Mouse (Mus musculus): Measurements from ENCODE around the gene Sf3b6. TPM values are rescaled to one million over a fixed set of nuclear protein-coding genes. Genes with fewer than 3 reads are reported as not detected.

The Sf3b6 gene
- total and polyA plus RNA-seq, 2 experiments from 2014 or later: 53.2 to 144 TPM

DNA sequence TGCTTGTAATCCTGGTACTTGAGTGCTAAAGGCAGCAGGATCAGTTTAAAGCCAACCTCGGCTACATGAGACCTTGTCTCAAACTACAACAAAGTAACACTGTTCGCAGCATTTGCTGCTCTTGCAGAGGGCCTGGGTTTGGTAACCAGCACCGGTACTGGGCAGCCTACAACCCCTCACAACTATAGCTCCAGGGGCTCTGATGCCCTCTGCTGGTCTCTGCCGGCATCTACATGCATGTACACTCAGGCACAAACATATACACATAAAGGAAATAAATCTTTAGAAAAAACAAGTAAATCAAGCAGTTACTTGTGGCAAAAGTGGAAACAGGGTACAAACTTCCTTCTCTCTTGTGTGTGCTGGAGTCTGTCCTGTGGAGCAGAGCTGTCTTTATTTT is 45.3 kb downstream of the Sf3b6 start:
- no peak overlapping the region for H3K27ac ChIP-seq (ENCODE audit: low read depth)
- H3K27me3 ChIP-seq (ENCODE audit: control insufficient read depth, insufficient read depth, low read length): no peaks in the 10 kb centered on the region
- WGBS: 90% methylated on average over 4 of the region's 4 CpGs
- peaks cover 13% of the 10 kb centered on the region for H3K4me1 ChIP-seq (ENCODE audit: control insufficient read depth, insufficient read depth)
- no peak for DNase-seq (ENCODE audit: low spot score)
- no peak overlapping the region for H3K4me3 ChIP-seq (ENCODE audit: low read depth, low read length)
- no peak for ATAC-seq (ENCODE audit: insufficient read depth, low read depth)
- no peak overlapping the region for H3K9ac ChIP-seq (replicated peaks; ENCODE audit: low read depth, low read length)
- TF ChIP-seq EP300 (IDR thresholded peaks at IDR 0.05; ENCODE audit: low read depth): no peak
- TF ChIP-seq CTCF (IDR thresholded peaks at IDR 0.05; ENCODE audit: low read depth): no peak; the same call in 1 of the 2 replicates
- peaks cover 4% of the 10 kb centered on the region; the same call in 1 of the 2 replicates for H3K36me3 ChIP-seq (replicated peaks; ENCODE audit: control insufficient read depth, insufficient read depth, low read length)
- no peaks in the 10 kb centered on the region for H3K9me3 ChIP-seq (replicated peaks; ENCODE audit: control insufficient read depth, low read length)
- H3K4me2 ChIP-seq (ENCODE audit: low read depth, low read length): no peak overlapping the region

DNA sequence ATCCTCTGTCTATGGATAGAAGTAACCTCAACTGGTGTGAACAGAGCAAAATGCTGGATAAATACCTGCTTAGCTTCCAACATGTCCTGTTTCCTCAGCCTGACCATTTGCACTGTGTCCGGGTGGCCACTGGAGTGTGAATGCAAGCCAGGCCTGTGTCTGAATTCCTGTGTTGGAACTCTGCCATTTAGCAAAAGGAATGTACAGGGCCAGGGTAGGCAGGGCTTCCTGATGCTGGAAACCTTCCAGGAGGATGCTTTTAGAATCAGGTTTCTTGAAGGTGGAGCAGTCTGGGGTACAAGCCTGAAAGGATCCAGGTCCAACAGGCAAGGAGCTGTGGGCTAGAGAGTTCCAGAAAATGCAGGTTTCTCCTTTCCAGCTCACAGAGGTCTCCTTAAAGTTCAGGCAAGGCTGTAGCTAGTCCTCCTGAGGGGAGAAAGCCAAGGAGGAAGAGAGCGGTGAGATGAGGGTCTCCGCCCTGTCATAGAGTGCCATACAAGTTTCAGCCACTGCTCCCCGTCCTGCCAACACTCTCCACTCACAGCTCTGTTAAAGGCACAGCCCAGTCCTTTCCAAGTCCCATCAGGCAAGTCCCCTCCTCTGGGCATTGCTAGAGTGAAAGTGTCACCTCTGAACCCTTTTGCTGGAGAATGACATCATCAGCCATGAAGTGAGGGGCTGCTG is 46.5 kb downstream of the Sf3b6 start:
- 0 out of 2 replicates have a peak overlapping the region, but pooled peaks have one; percentile 25 for H3K4me2 ChIP-seq (ENCODE audit: low read depth, low read length)
- no peak overlapping the region for H3K4me3 ChIP-seq (ENCODE audit: low read depth, low read length)
- TF ChIP-seq CTCF (IDR thresholded peaks at IDR 0.05; ENCODE audit: low read depth): no peak
- TF ChIP-seq EP300 (IDR thresholded peaks at IDR 0.05; ENCODE audit: low read depth): no peak
- H3K27me3 ChIP-seq (ENCODE audit: control insufficient read depth, insufficient read depth, low read length): no peaks in the 10 kb centered on the region
- WGBS: 14% methylated on average over 4 of the region's 4 CpGs
- DNase-seq (ENCODE audit: low spot score) (peak; percentile 87), ATAC-seq (ENCODE audit: insufficient read depth, low read depth) (peak; percentile 86)
- peaks cover 13% of the 10 kb centered on the region for H3K4me1 ChIP-seq (ENCODE audit: control insufficient read depth, insufficient read depth)
- no peak overlapping the region for H3K9ac ChIP-seq (replicated peaks; ENCODE audit: low read depth, low read length)
- no peaks in the 10 kb centered on the region for H3K36me3 ChIP-seq (replicated peaks; ENCODE audit: control insufficient read depth, insufficient read depth, low read length)
- H3K27ac ChIP-seq (ENCODE audit: low read depth): peak overlapping the region; percentile 52
- H3K9me3 ChIP-seq (replicated peaks; ENCODE audit: control insufficient read depth, low read length): no peaks in the 10 kb centered on the region

DNA sequence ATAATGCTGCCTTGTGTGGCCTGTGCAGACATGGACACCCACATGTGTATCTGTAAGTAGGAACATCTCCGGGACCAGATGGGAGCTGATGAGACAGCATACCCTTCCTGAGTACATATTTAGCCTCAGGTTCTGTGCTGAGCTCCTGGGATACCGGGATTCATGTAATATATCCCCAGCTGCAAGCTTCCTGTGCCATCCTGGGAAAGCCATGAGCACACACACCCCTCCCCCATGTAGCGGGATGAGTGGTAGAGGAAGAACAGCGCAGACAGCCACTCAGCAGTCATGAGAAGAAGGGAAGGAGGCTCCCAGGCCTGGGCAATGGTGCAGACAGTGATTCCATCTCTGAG is 47.0 kb downstream of the Sf3b6 start:
- H3K27ac ChIP-seq (ENCODE audit: low read depth): no peak overlapping the region
- H3K9ac ChIP-seq (replicated peaks; ENCODE audit: low read depth, low read length): no peak overlapping the region
- H3K4me1 ChIP-seq (ENCODE audit: control insufficient read depth, insufficient read depth): peaks cover 13% of the 10 kb centered on the region
- H3K4me2 ChIP-seq (ENCODE audit: low read depth, low read length): 0 out of 2 replicates have a peak overlapping the region, but pooled peaks have one; percentile 25
- ATAC-seq (ENCODE audit: insufficient read depth, low read depth): 0 out of 2 replicates have a peak, but pooled peaks have one; percentile 2
- H3K27me3 ChIP-seq (ENCODE audit: control insufficient read depth, insufficient read depth, low read length): no peaks in the 10 kb centered on the region
- no peaks in the 10 kb centered on the region for H3K9me3 ChIP-seq (replicated peaks; ENCODE audit: control insufficient read depth, low read length)
- H3K4me3 ChIP-seq (ENCODE audit: low read depth, low read length): no peak overlapping the region
- TF ChIP-seq CTCF (IDR thresholded peaks at IDR 0.05; ENCODE audit: low read depth): no peak
- no peak for TF ChIP-seq EP300 (IDR thresholded peaks at IDR 0.05; ENCODE audit: low read depth)
- no peaks in the 10 kb centered on the region for H3K36me3 ChIP-seq (replicated peaks; ENCODE audit: control insufficient read depth, insufficient read depth, low read length)
- WGBS: 24% methylated on average over 4 of the region's 4 CpGs
- DNase-seq (ENCODE audit: low spot score): no peak

DNA sequence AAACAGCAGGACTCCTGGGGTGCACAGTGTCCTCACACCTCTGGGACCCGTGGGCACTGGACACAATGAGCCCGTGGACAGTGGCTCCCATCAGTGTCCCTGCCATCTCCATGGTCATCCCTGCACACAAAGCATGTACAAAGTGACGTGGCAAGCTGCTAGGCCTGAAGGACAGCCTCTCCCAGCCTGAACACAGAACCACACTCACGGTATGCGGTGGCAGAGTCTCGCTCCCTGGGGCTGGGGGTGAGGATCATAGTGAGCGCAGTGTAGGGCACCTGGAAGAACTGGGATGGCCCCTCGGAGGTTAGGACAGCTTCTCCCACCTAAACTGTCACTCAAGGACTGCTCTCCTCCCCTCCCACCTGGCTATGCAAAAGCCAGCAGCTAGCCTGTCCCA is 51.6 kb downstream of the Sf3b6 start:
- H3K9ac ChIP-seq (replicated peaks; ENCODE audit: low read depth, low read length): no peak overlapping the region
- DNase-seq (ENCODE audit: low spot score) (no peak), ATAC-seq (ENCODE audit: insufficient read depth, low read depth) (no peak)
- no peak overlapping the region for H3K27ac ChIP-seq (ENCODE audit: low read depth)
- no peaks in the 10 kb centered on the region for H3K27me3 ChIP-seq (ENCODE audit: control insufficient read depth, insufficient read depth, low read length)
- peaks cover 8% of the 10 kb centered on the region for H3K4me1 ChIP-seq (ENCODE audit: control insufficient read depth, insufficient read depth)
- H3K36me3 ChIP-seq (replicated peaks; ENCODE audit: control insufficient read depth, insufficient read depth, low read length): no peaks in the 10 kb centered on the region
- H3K4me2 ChIP-seq (ENCODE audit: low read depth, low read length): no peak overlapping the region
- no peaks in the 10 kb centered on the region for H3K9me3 ChIP-seq (replicated peaks; ENCODE audit: control insufficient read depth, low read length)
- TF ChIP-seq CTCF (IDR thresholded peaks at IDR 0.05; ENCODE audit: low read depth) (no peak), EP300 (IDR thresholded peaks at IDR 0.05; ENCODE audit: low read depth) (no peak)
- 76% methylated on average over 8 of the region's 8 CpGs for WGBS
- no peak overlapping the region for H3K4me3 ChIP-seq (ENCODE audit: low read depth, low read length)

DNA sequence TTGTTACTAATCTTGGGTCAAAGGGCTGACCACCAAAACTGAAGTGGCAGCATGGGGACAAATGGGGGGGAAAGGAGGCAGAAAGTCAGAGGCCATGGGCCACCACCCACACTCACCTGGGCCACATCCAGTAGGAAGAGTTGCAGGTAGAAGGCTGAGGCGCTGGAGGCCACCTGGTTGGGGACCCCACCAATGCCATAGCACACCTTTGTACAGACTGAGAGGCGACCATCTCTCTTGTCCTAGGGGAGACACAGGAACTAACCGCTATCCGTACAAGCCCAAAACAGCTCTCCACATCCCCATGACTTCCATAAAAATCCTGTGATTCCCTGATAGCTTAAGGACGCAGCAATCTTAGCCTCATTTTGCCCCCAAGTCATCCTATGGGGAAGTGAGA is 53.9 kb downstream of the Sf3b6 start:
- DNase-seq (ENCODE audit: low spot score) (no peak), ATAC-seq (ENCODE audit: insufficient read depth, low read depth) (no peak)
- Histone ChIP-seq H3K36me3 (replicated peaks; ENCODE audit: control insufficient read depth, insufficient read depth, low read length) (no peaks in the 10 kb centered on the region), H3K4me1 (ENCODE audit: control insufficient read depth, insufficient read depth) (peaks cover 15% of the 10 kb centered on the region; the same call in 1 of the 2 replicates), H3K27me3 (ENCODE audit: control insufficient read depth, insufficient read depth, low read length) (no peaks in the 10 kb centered on the region), H3K4me3 (ENCODE audit: low read depth, low read length) (no peak overlapping the region), H3K4me2 (ENCODE audit: low read depth, low read length) (no peak overlapping the region), H3K9ac (replicated peaks; ENCODE audit: low read depth, low read length) (no peak overlapping the region), H3K27ac (ENCODE audit: low read depth) (no peak overlapping the region), H3K9me3 (replicated peaks; ENCODE audit: control insufficient read depth, low read length) (no peaks in the 10 kb centered on the region)
- no peak for TF ChIP-seq EP300 (IDR thresholded peaks at IDR 0.05; ENCODE audit: low read depth)
- TF ChIP-seq CTCF (IDR thresholded peaks at IDR 0.05; ENCODE audit: low read depth): no peak
- 90% methylated on average over 5 of the region's 5 CpGs for WGBS

DNA sequence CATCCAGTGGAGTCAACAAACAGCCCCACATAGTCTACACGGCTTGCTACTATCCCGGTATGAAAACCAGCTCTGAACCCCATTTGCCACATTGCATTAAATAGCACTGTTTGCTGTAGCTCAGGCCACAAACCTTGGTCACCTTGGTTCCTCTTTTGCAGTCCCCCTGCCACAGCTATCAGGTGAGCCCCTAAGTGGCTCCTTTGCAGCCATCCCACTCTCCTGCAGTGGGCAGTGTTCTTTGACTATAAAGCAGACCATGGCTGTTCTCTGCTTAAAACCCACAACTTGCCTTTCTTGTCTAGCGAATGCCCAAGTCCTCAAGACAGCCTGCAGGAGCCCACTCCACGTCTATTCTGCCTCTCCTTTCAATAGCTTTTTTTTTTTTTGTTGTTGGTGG is 54.9 kb downstream of the Sf3b6 start:
- Histone ChIP-seq H3K36me3 (replicated peaks; ENCODE audit: control insufficient read depth, insufficient read depth, low read length) (no peaks in the 10 kb centered on the region), H3K9me3 (replicated peaks; ENCODE audit: control insufficient read depth, low read length) (no peaks in the 10 kb centered on the region), H3K27ac (ENCODE audit: low read depth) (no peak overlapping the region), H3K9ac (replicated peaks; ENCODE audit: low read depth, low read length) (no peak overlapping the region), H3K4me1 (ENCODE audit: control insufficient read depth, insufficient read depth) (peaks cover 15% of the 10 kb centered on the region; the same call in 1 of the 2 replicates), H3K4me2 (ENCODE audit: low read depth, low read length) (no peak overlapping the region), H3K27me3 (ENCODE audit: control insufficient read depth, insufficient read depth, low read length) (no peaks in the 10 kb centered on the region), H3K4me3 (ENCODE audit: low read depth, low read length) (no peak overlapping the region)
- no peak for ATAC-seq (ENCODE audit: insufficient read depth, low read depth)
- TF ChIP-seq CTCF (IDR thresholded peaks at IDR 0.05; ENCODE audit: low read depth) (peak; percentile 20; the same call in 1 of the 2 replicates), EP300 (IDR thresholded peaks at IDR 0.05; ENCODE audit: low read depth) (no peak)
- no peak for DNase-seq (ENCODE audit: low spot score)
- 33% methylated on average over 4 of the region's 4 CpGs for WGBS

Measured in heart, postnatal 0 days (tissue).